Mouse (Mus musculus): ENCODE results near the gene Arl5c. TPM values are rescaled to one million over a fixed set of nuclear protein-coding genes. Genes with fewer than 3 reads are reported as not detected.
A peak's percentile ranks its signal among the peaks of the same experiment; 100 is the strongest.
"Not testable (repeated sequence)": the region's sequence is repeated elsewhere in the genome, so short reads cannot be mapped to it uniquely, and the experiment has no call there.

Gene Arl5c
- polyA plus RNA-seq, 1 experiment from 2014 or later: 3.8 TPM

- no peaks in the 10 kb centered on the region for H3K36me3 ChIP-seq
- H3K4me3 ChIP-seq: no peak overlapping the region
- H3K4me2 ChIP-seq: no peak overlapping the region
- ATAC-seq (replicated peaks; ENCODE audit: insufficient number of reproducible peaks, insufficient read depth, low FRiP score, low read depth): no peak
- no peak overlapping the region for H3K27ac ChIP-seq
- WGBS: 70% methylated on average over 6 of the region's 6 CpGs
- peaks cover 2% of the 10 kb centered on the region; the same call in 1 of the 2 replicates for H3K27me3 ChIP-seq
- H3K9me3 ChIP-seq (replicated peaks): no peaks in the 10 kb centered on the region
- H3K4me1 ChIP-seq (replicated peaks): peaks cover 14% of the 10 kb centered on the region
- H3K9ac ChIP-seq: no peak overlapping the region
Measured at GRCm38 (mm10) chr11:97956905-97957560, 38.9 kb downstream of the Arl5c start.

- Histone ChIP-seq H3K27me3 (peaks cover 2% of the 10 kb centered on the region; the same call in 1 of the 2 replicates), H3K36me3 (no peaks in the 10 kb centered on the region), H3K27ac (no peak overlapping the region), H3K9ac (no peak overlapping the region), H3K4me2 (no peak overlapping the region), H3K4me1 (replicated peaks) (peaks cover 14% of the 10 kb centered on the region), H3K4me3 (no peak overlapping the region), H3K9me3 (replicated peaks) (no peaks in the 10 kb centered on the region)
- ATAC-seq (replicated peaks; ENCODE audit: insufficient number of reproducible peaks, insufficient read depth, low FRiP score, low read depth): no peak
- WGBS: 64% methylated on average over 4 of the region's 4 CpGs
Measured at GRCm38 (mm10) chr11:97955915-97956314, 40.1 kb downstream of the Arl5c start.

- Histone ChIP-seq H3K4me2 (no peak overlapping the region), H3K36me3 (no peaks in the 10 kb centered on the region), H3K9ac (no peak overlapping the region), H3K4me3 (no peak overlapping the region), H3K27ac (no peak overlapping the region), H3K9me3 (replicated peaks) (no peaks in the 10 kb centered on the region), H3K4me1 (replicated peaks) (peaks cover 14% of the 10 kb centered on the region), H3K27me3 (peaks cover 2% of the 10 kb centered on the region; the same call in 1 of the 2 replicates)
- 79% methylated on average over 9 of the region's 9 CpGs for WGBS
- ATAC-seq (replicated peaks; ENCODE audit: insufficient number of reproducible peaks, insufficient read depth, low FRiP score, low read depth): no peak
Measured at GRCm38 (mm10) chr11:97955146-97955902, 40.7 kb downstream of the Arl5c start.

- no peak for ATAC-seq (replicated peaks; ENCODE audit: insufficient number of reproducible peaks, insufficient read depth, low FRiP score, low read depth)
- Histone ChIP-seq H3K4me3 (no peak overlapping the region), H3K36me3 (no peaks in the 10 kb centered on the region), H3K9ac (no peak overlapping the region), H3K4me1 (replicated peaks) (peaks cover 14% of the 10 kb centered on the region), H3K27ac (no peak overlapping the region), H3K4me2 (peak overlapping the region; percentile 23; the same call in 1 of the 2 replicates), H3K27me3 (peaks cover 2% of the 10 kb centered on the region; the same call in 1 of the 2 replicates), H3K9me3 (replicated peaks) (no peaks in the 10 kb centered on the region)
- WGBS: 34% methylated on average over 14 of the region's 14 CpGs
Measured at GRCm38 (mm10) chr11:97954469-97955141, 41.4 kb downstream of the Arl5c start.

GRCm38 (mm10) chr11:97953939-97954275, 42.1 kb downstream of the Arl5c start:
- Histone ChIP-seq H3K9me3 (replicated peaks) (no peaks in the 10 kb centered on the region), H3K4me1 (replicated peaks) (peaks cover 14% of the 10 kb centered on the region), H3K4me3 (no peak overlapping the region), H3K9ac (no peak overlapping the region), H3K36me3 (no peaks in the 10 kb centered on the region), H3K27me3 (peaks cover 2% of the 10 kb centered on the region; the same call in 1 of the 2 replicates), H3K4me2 (no peak overlapping the region), H3K27ac (no peak overlapping the region)
- ATAC-seq (replicated peaks; ENCODE audit: insufficient number of reproducible peaks, insufficient read depth, low FRiP score, low read depth): no peak
- 79% methylated on average over 6 of the region's 6 CpGs for WGBS

- Histone ChIP-seq H3K27ac (no peak overlapping the region), H3K4me3 (no peak overlapping the region), H3K36me3 (no peaks in the 10 kb centered on the region), H3K4me2 (no peak overlapping the region), H3K27me3 (peaks cover 2% of the 10 kb centered on the region; the same call in 1 of the 2 replicates), H3K4me1 (replicated peaks) (peaks cover 14% of the 10 kb centered on the region), H3K9ac (no peak overlapping the region), H3K9me3 (replicated peaks) (no peaks in the 10 kb centered on the region)
- no peak for ATAC-seq (replicated peaks; ENCODE audit: insufficient number of reproducible peaks, insufficient read depth, low FRiP score, low read depth)
- WGBS: 81% methylated on average over 16 of the region's 16 CpGs
Measured at GRCm38 (mm10) chr11:97953179-97953938, 42.6 kb downstream of the Arl5c start.

GRCm38 (mm10) chr11:97952367-97953006, 43.5 kb downstream of the Arl5c start:
- WGBS: 83% methylated on average over 1 of the region's 1 CpGs
- no peak for ATAC-seq (replicated peaks; ENCODE audit: insufficient number of reproducible peaks, insufficient read depth, low FRiP score, low read depth)

GRCm38 (mm10) chr11:97949703-97950475, 46.1 kb downstream of the Arl5c start:
- no peak for ATAC-seq (replicated peaks; ENCODE audit: insufficient number of reproducible peaks, insufficient read depth, low FRiP score, low read depth)
- H3K9ac ChIP-seq: no peak overlapping the region
- H3K27me3 ChIP-seq: peaks cover 2% of the 10 kb centered on the region; the same call in 1 of the 2 replicates
- H3K9me3 ChIP-seq (replicated peaks): no peaks in the 10 kb centered on the region
- WGBS: 58% methylated on average over 20 of the region's 20 CpGs
- no peaks in the 10 kb centered on the region for H3K36me3 ChIP-seq
- H3K4me2 ChIP-seq: no peak overlapping the region
- peaks cover 8% of the 10 kb centered on the region for H3K4me1 ChIP-seq (replicated peaks)
- no peak overlapping the region for H3K4me3 ChIP-seq
- H3K27ac ChIP-seq: no peak overlapping the region

More at GRCm38 (mm10) chr11:97952367-97953006, 43.5 kb downstream of the Arl5c start:
- no peak overlapping the region for H3K4me2 ChIP-seq
- H3K27me3 ChIP-seq: peaks cover 2% of the 10 kb centered on the region; the same call in 1 of the 2 replicates
- no peaks in the 10 kb centered on the region for H3K36me3 ChIP-seq
- H3K9me3 ChIP-seq (replicated peaks): no peaks in the 10 kb centered on the region
- no peak overlapping the region for H3K4me3 ChIP-seq
- no peak overlapping the region for H3K27ac ChIP-seq
- no peak overlapping the region for H3K9ac ChIP-seq
- H3K4me1 ChIP-seq (replicated peaks): peaks cover 14% of the 10 kb centered on the region

GRCm38 (mm10) chr11:97947426-97947825, 48.6 kb downstream of the Arl5c start:
- Histone ChIP-seq H3K4me3 (no peak overlapping the region), H3K27ac (no peak overlapping the region), H3K4me2 (no peak overlapping the region), H3K27me3 (no peaks in the 10 kb centered on the region), H3K4me1 (replicated peaks) (no peaks in the 10 kb centered on the region), H3K36me3 (no peaks in the 10 kb centered on the region), H3K9me3 (replicated peaks) (no peaks in the 10 kb centered on the region), H3K9ac (no peak overlapping the region)
- 15% methylated on average over 7 of the region's 7 CpGs for WGBS
- ATAC-seq (replicated peaks; ENCODE audit: insufficient number of reproducible peaks, insufficient read depth, low FRiP score, low read depth): no peak

GRCm38 (mm10) chr11:97945738-97946289, 50.2 kb downstream of the Arl5c start:
- H3K9ac ChIP-seq; H3K4me2 ChIP-seq; ATAC-seq (replicated peaks; ENCODE audit: insufficient number of reproducible peaks, insufficient read depth, low FRiP score, low read depth); H3K27me3 ChIP-seq; H3K4me1 ChIP-seq (replicated peaks); H3K9me3 ChIP-seq (replicated peaks); H3K36me3 ChIP-seq; H3K27ac ChIP-seq; H3K4me3 ChIP-seq: not testable (repeated sequence)
- 79% methylated on average over 7 of the region's 7 CpGs for WGBS

Measured in heart, embryonic 15.5 days (tissue).